Mouse (Mus musculus) midbrain, embryonic 14.5 days (tissue): ENCODE data around the gene Srsf4. TPM values are rescaled to one million over a fixed set of nuclear protein-coding genes. Genes with fewer than 3 reads are reported as not detected.

Experiments
- ATAC-seq: fragments of 200-750 bp; cut with Nextera tagmentation; 2 replicates; pipeline ENCODE4 v1.8.0; 2017; ENCODE audit warnings: moderate number of reproducible peaks, moderate library complexity; ENCODE audit not compliant: low FRiP score, low TSS enrichment
- DNase-seq: peaks from one replicate; pipeline ENCODE4 v3.0.0-alpha.2; 2015
- H3K27ac ChIP-seq: fragments of 300-500 bp; sonication (generic); replicated peaks from 2 replicates; pipeline ENCODE4 v1.5.1; 2014; ENCODE audit warnings: mild to moderate bottlenecking, low read depth, low read length, moderate library complexity
- H3K27me3 ChIP-seq: fragments of 300-500 bp; sonication (generic); 2 replicates; pipeline ENCODE4 v1.6.1; 2014; ENCODE audit warnings: low read length, control low read depth, mixed read lengths; ENCODE audit not compliant: control insufficient read depth, insufficient read depth
- H3K36me3 ChIP-seq: fragments of 300-500 bp; sonication (generic); 2 replicates; pipeline ENCODE4 v1.6.1; 2014; ENCODE audit warnings: low read length, control low read depth; ENCODE audit not compliant: control insufficient read depth, insufficient read depth
- H3K4me1 ChIP-seq: fragments of 300-500 bp; sonication (generic); 2 replicates; pipeline ENCODE4 v1.6.1; 2014; ENCODE audit warnings: mild to moderate bottlenecking, antibody characterized with exemption, low read length, control low read depth; ENCODE audit not compliant: control insufficient read depth, insufficient read depth
- H3K4me2 ChIP-seq: fragments of 300-500 bp; sonication (generic); 2 replicates; pipeline ENCODE4 v1.6.1; 2014; ENCODE audit warnings: mild to moderate bottlenecking, low read length, moderate library complexity
- H3K4me3 ChIP-seq: fragments of 300-500 bp; sonication (generic); replicated peaks from 2 replicates; pipeline ENCODE4 v1.5.1; 2014; ENCODE audit warnings: low read depth, low read length
- H3K9ac ChIP-seq: fragments of 300-500 bp; sonication (generic); replicated peaks from 2 replicates; pipeline ENCODE4 v1.6.1; 2014; ENCODE audit warnings: mild to moderate bottlenecking, low read length, moderate library complexity
- H3K9me3 ChIP-seq: fragments of 300-500 bp; sonication (generic); 2 replicates; pipeline ENCODE4 v1.6.1; 2016; ENCODE audit warnings: low read length, control low read depth, mixed read lengths; ENCODE audit not compliant: control insufficient read depth
- WGBS: fragments of 180-500 bp; shearing (Covaris S2); extraction: QIAGEN DNeasy Blood & Tissue Kit; methylation state at CpG from one replicate; pipeline ENCODE4 v1.1.7; 2014; 5-methylcytosine and 5-hydroxymethylcytosine counted together
- polyA plus RNA-seq: library from polyadenylated mRNA; unstranded; fragments of >200 nt; fragmentation: Nextera tagmentation; extraction: Ambion mirVana; gene quantifications from 2 replicates; pipeline ENCODE4 v1.2.1, GENCODE M21; 2014

The Srsf4 gene
- polyA plus RNA-seq, 1 experiment from 2014 or later = 121 TPM

- 93% methylated on average over 15 of the region's 15 CpGs for WGBS
- no peak for ATAC-seq
Observed at GRCm38 (mm10) chr4:131901090-131901489, 27.7 kb downstream of the Srsf4 start.

GRCm38 (mm10) chr4:131904478-131904877 lies 31.1 kb downstream of the Srsf4 start:
- Histone ChIP-seq H3K36me3 (peaks cover 40% of the 10 kb centered on the region), H3K27me3 (no peaks in the 10 kb centered on the region), H3K27ac (no peak overlapping the region), H3K4me1 (no peaks in the 10 kb centered on the region), H3K9me3 (no peaks in the 10 kb centered on the region), H3K4me3 (no peak overlapping the region), H3K4me2 (no peak overlapping the region), H3K9ac (no peak overlapping the region)
- ATAC-seq (no peak), DNase-seq (peak; percentile 74)
- 53% methylated on average over 8 of the region's 8 CpGs for WGBS

More at GRCm38 (mm10) chr4:131901090-131901489, 27.7 kb downstream of the Srsf4 start:
- no peaks in the 10 kb centered on the region for H3K9me3 ChIP-seq
- no peak overlapping the region for H3K4me2 ChIP-seq
- H3K9ac ChIP-seq = no peak overlapping the region
- no peak overlapping the region for H3K4me3 ChIP-seq
- H3K36me3 ChIP-seq = peaks cover 65% of the 10 kb centered on the region
- H3K27me3 ChIP-seq = no peaks in the 10 kb centered on the region
- H3K4me1 ChIP-seq = no peaks in the 10 kb centered on the region
- H3K27ac ChIP-seq = no peak overlapping the region
- DNase-seq = no peak

GRCm38 (mm10) chr4:131906423-131906822 lies 33.0 kb downstream of the Srsf4 start:
- DNase-seq = no peak
- 75% methylated on average over 6 of the region's 6 CpGs for WGBS
- no peak overlapping the region for H3K4me3 ChIP-seq

GRCm38 (mm10) chr4:131907912-131908311 lies 34.5 kb downstream of the Srsf4 start:
- WGBS = 95% methylated on average over 3 of the region's 3 CpGs
- Histone ChIP-seq H3K4me2 (no peak overlapping the region), H3K9me3 (no peaks in the 10 kb centered on the region), H3K9ac (no peak overlapping the region), H3K36me3 (peaks cover 11% of the 10 kb centered on the region), H3K27me3 (peaks cover 5% of the 10 kb centered on the region; the same call in 1 of the 2 replicates), H3K4me1 (peaks cover 14% of the 10 kb centered on the region; the same call in 1 of the 2 replicates), H3K27ac (no peak overlapping the region), H3K4me3 (no peak overlapping the region)
- no peak for DNase-seq
- ATAC-seq = no peak

More at GRCm38 (mm10) chr4:131906423-131906822, 33.0 kb downstream of the Srsf4 start:
- no peak overlapping the region for H3K9ac ChIP-seq
- peaks cover 14% of the 10 kb centered on the region; the same call in 1 of the 2 replicates for H3K4me1 ChIP-seq
- H3K9me3 ChIP-seq = no peaks in the 10 kb centered on the region
- no peak overlapping the region for H3K4me2 ChIP-seq
- no peak for ATAC-seq
- no peak overlapping the region for H3K27ac ChIP-seq
- H3K36me3 ChIP-seq = peaks cover 21% of the 10 kb centered on the region
- H3K27me3 ChIP-seq = no peaks in the 10 kb centered on the region

GRCm38 (mm10) chr4:131910237-131910994 lies 37.0 kb downstream of the Srsf4 start:
- H3K27ac ChIP-seq = no peak overlapping the region

GRCm38 (mm10) chr4:131911521-131911920 lies 38.1 kb downstream of the Srsf4 start:
- Histone ChIP-seq H3K27me3 (peaks cover 34% of the 10 kb centered on the region), H3K4me2 (no peak overlapping the region), H3K27ac (no peak overlapping the region), H3K4me1 (peaks cover 21% of the 10 kb centered on the region), H3K4me3 (no peak overlapping the region), H3K9me3 (no peaks in the 10 kb centered on the region), H3K9ac (no peak overlapping the region), H3K36me3 (no peaks in the 10 kb centered on the region)
- ATAC-seq = no peak
- DNase-seq = no peak
- WGBS = 62% methylated on average over 3 of the region's 5 CpGs

More at GRCm38 (mm10) chr4:131910237-131910994, 37.0 kb downstream of the Srsf4 start:
- Histone ChIP-seq H3K4me2 (peak overlapping the region; percentile 13; the same call in 1 of the 2 replicates), H3K36me3 (no peaks in the 10 kb centered on the region), H3K9me3 (no peaks in the 10 kb centered on the region), H3K27me3 (peaks cover 25% of the 10 kb centered on the region), H3K4me3 (no peak overlapping the region), H3K9ac (no peak overlapping the region), H3K4me1 (peaks cover 19% of the 10 kb centered on the region)
- DNase-seq (peak; percentile 63), ATAC-seq (no peak)
- 16% methylated on average over 19 of the region's 21 CpGs for WGBS

GRCm38 (mm10) chr4:131913526-131913925 lies 40.1 kb downstream of the Srsf4 start:
- ATAC-seq = no peak
- Histone ChIP-seq H3K27me3 (peaks cover 52% of the 10 kb centered on the region), H3K4me2 (no peak overlapping the region), H3K4me1 (peaks cover 21% of the 10 kb centered on the region), H3K36me3 (no peaks in the 10 kb centered on the region), H3K4me3 (no peak overlapping the region), H3K9ac (no peak overlapping the region), H3K9me3 (no peaks in the 10 kb centered on the region), H3K27ac (no peak overlapping the region)
- WGBS = 53% methylated on average over 10 of the region's 10 CpGs
- no peak for DNase-seq

- no peak for DNase-seq
- ATAC-seq = no peak
- Histone ChIP-seq H3K9ac (no peak overlapping the region), H3K4me3 (no peak overlapping the region), H3K9me3 (no peaks in the 10 kb centered on the region), H3K4me1 (peaks cover 23% of the 10 kb centered on the region), H3K36me3 (no peaks in the 10 kb centered on the region), H3K27ac (no peak overlapping the region), H3K4me2 (no peak overlapping the region), H3K27me3 (peaks cover 58% of the 10 kb centered on the region)
- 7% methylated on average over 9 of the region's 9 CpGs for WGBS
Observed at GRCm38 (mm10) chr4:131914046-131914643, 40.7 kb downstream of the Srsf4 start.
